Mouse (Mus musculus) brain, embryonic 18.5 days (tissue): ENCODE measurements around the gene Clcn7.

Source experiments
- DNase-seq: peaks from one replicate; pipeline ENCODE4 v3.0.0-alpha.2; 2012; ENCODE audit warnings: low read depth, low spot score

Gene Clcn7

GRCm38 (mm10) chr17:25211705-25212104 lies 78.5 kb downstream of the Clcn7 start:
- DNase-seq = no peak
